ENCODE assay signal across 16 mouse cellular contexts in the genomic region with DNA sequence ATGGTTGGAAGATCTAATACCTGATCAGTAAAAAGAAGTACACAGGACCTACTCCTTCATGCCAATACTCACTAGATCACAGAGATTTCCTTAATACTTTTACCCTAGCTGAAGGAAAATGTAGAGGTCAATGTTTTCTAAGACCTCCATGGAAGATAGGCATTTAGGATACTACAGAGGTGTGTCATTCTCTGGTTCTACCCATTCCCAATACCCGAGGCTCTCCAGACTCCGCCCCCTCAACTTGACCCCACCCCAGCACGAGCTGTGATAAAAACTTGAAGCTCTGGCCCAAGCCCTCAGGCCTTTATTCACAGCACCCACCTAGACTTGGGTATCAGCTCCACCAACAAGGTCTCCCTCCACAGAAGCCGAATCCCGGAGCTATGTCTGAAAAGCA. TPM values are rescaled to one million over a fixed set of nuclear protein-coding genes. Genes with fewer than 3 reads are reported as not detected.
DNase-seq lines count a peak whose midpoint lies in the region; TF ChIP-seq lines count a peak whose summit lies in the region.
"Had no signal": no experiment of that assay in that cellular context is flagged by ENCODE, and none has a peak within 500 bp of the region (broad histone marks: within the 10 kb centered on the region; RNA-seq: fewer than 3 reads in every experiment).

TSS of gene Tsx (plus strand) at position 301 of the 400 bp plus-strand sequence.

- no peak for TF ChIP-seq POLR2A in testis, adult 2 months (IDR thresholded peaks at IDR 0.05; ENCODE audit: control insufficient read depth, low read depth, low read length)

- no peak for TF ChIP-seq CTCF in testis, adult 2 months (IDR thresholded peaks at IDR 0.05; ENCODE audit: control insufficient read depth, insufficient read depth, insufficient replicate concordance, low read depth, low read length)

- H3K27me3 ChIP-seq in testis, adult 2 months (ENCODE audit: control insufficient read depth, insufficient read depth, low read length) = no peaks in the 10 kb centered on the region
- H3K27me3 ChIP-seq: CH12.LX had no signal

- H3K36me3 ChIP-seq in testis, adult 2 months (ENCODE audit: control insufficient read depth, insufficient read depth, low read length) = no peaks in the 10 kb centered on the region
- H3K36me3 ChIP-seq: G1E had no signal

- no peak within 1 kb of the TSS for H3K27ac ChIP-seq in testis, adult 2 months (ENCODE audit: control insufficient read depth, insufficient read depth, low read depth, low read length)

- DNase-seq in testis, postnatal 10 days (ENCODE audit: low spot score) = no peak
- DNase-seq: adrenal gland, adult 2 months; adrenal gland, adult 8-10 months; adrenal gland, postnatal 10 days; adrenal gland, postnatal 14 days; adrenal gland, postnatal 25 days; adrenal gland, postnatal 36 days; B cell, adult 2 months; cerebellum, adult 11 months; cerebellum, adult 11-12 months; cerebellum, adult 18-20 months; cerebellum, adult 2 months had no signal

- H3K4me1 ChIP-seq in testis, adult 2 months (ENCODE audit: control insufficient read depth, insufficient read depth, low read length) = no peaks in the 10 kb centered on the region

- H3K4me3 ChIP-seq in testis, adult 2 months (ENCODE audit: control insufficient read depth, low read depth, low read length) = no peak within 1 kb of the TSS

RNA-seq across cellular contexts. Expression of gene Tsx, which starts in this region (rescaled TPM):
- 19.2 and 28.0 TPM in 2 replicates for polyA plus RNA-seq in testis, adult 2 months (2012; rRNA removed)
- polyA plus RNA-seq: adrenal gland, adult 2 months; C2C12; G1E had no signal
